Mouse (Mus musculus) kidney, adult 8-10 months (tissue): Measurements from ENCODE around the gene Ebf1.

Experiments used
- DNase-seq, 2 experiments: peaks; one replicate each; pipeline ENCODE4 v3.0.0; 2022

Ebf1 gene

DNA sequence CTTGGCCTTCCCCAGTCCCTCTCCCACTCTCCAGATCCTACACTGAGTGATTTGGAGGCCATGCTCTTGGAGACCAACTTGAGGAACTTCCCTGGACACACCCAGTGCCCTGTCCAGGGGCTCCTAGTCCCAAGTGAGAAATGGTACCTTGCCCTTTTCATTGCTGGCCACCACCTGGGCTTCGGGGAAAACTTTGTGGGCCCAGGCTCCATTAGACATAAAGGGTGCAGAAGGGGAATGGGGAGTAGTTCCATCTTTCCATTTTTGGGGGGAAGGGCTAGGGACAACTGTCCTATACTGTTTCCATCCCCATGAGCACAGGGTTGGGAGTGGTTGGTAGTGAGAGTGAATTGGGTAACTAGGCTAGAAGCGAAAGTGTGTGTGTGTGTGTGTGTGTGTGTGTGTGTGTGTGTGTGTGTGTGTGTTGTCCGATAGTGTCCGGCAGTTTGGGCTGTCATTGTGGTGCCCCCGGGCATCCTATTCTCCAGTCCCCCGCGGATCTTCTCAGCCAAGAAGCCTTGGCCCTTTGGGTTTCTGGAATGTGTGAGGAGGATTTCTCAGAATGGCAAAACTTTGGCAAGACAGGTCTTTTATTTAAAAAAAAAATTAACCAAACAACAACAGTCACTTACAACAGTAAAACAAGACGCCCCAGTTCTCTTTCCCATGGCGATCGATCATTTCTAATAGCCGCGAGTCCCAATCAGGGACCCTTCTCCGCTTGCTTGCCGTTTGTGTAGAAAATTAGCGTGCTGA, 2.2 kb downstream of the Ebf1 start:
- no peak for DNase-seq

DNA sequence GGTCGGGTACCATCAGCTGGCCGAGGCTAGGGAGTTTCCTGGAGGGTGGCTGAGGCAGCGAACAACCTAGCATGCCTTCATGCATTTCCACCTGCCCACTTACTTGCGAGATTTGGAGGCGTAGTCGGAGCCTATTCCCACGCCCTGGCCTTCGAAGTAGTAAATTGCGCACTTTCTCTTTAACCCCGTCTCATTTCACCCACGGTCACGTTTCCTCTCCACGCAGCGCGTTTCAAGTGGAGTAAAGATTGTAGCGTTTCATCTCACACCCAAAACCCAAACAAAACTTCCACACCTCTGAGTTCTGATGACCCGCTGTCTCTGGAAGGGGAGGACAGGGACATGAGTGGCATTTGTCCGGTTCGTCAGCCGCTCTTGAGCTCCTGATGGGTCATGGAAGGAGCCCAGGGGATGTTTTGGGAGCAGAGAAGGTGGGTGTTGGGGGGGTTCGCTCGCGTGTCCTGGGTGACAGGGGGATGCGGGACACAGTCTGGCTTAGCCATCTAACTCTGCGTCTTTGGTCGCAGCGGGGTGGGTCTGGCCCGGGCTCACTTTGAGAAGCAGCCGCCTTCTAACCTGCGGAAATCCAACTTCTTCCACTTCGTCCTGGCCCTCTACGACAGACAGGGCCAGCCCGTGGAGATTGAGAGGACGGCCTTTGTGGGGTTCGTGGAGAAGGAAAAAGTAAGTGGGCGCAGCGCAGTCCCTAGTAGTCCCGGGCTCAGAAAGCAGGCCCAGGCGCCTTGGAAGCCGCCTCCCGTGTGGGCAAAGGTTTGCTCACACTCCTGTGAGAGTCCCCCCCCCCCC, 3.0 kb downstream of the Ebf1 start:
- DNase-seq = no peak

DNA sequence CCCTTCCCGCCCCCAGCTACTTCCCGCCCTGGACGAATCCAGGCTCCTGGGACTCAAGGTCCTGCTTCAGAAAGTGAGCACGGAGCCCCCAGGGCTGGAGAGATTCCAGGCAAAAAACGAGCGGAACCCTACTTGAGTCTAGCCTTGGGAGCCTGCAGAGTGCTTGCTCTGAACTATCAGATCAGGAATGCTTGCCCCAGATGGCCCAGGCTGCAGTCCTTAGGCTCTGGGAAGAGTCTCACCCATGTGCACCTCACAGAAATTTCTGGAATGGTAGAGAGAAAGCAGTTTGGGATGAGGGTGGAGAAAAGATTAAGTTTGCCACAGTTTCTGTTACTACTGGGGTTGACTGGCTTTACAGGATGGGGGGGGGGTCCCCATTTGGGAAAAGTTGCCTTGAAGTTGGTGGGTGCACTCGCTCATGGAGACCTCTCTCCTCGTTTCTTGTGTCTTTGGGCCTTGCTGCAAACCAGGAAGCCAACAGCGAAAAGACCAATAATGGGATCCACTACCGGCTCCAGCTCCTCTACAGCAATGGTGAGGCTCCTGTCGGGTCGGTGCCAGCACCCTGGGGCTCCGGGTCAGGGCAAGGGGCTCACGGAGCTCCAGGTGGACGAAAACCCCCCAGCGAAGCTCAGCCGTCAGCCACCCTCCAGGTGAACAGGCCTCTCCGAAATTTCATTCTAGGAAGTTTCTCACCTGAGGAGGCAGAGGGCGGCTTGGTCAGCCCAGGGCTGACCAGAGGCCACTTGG, 3.8 kb downstream of the Ebf1 start:
- DNase-seq = no peak

DNA sequence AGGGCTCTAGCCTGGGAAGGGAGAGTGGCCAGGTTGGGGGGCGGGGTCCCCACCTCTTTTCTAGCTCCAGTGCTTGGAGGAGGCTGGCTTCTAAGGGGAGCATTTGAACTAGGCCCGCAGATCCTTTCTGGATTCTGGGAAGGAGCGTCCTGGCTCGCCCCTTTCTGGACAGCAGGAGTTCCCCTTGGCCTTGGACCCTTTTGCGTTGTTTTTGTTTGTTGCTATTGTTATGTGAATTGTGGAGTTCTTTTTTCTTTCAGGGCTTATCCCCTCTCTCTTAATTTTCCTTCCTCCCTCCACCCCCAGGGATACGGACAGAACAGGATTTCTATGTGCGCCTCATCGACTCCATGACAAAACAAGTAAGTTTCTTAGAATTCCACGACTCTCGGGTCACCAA, 4.5 kb downstream of the Ebf1 start:
- DNase-seq = no peak

DNA sequence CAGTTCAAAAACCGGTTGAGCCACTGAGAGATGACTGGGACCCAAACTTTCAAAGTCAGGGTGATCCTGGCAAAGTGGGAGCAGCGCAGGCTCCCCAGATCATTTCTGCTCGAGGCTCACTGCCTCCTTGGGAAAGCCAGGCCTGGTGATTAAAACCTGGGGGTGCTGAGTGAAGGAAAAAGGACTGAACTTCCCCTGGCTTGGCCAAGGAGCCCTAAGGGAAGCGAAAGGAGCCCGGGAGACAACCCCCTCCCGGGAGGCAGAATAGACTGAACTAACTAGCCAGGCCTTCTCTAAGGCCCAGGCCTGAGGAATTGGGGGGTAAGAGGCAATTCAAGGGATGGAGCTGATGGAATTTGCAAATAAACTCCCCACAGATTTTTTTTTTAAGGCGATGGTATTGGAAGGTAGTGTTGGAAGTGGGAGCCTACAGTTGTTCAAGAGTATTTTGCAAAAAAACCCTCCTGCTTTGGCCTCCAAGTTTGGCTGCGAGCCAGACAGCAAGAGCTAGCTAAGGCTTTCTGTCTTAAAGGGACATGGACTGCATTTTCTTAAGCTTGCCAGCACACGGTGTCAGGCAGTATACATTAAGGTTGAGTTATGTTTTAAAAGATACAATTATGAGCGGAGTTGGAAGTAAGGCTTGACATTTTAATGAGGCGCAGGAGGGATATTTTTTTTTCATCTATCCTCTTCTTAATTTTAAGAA, 5.1 kb downstream of the Ebf1 start:
- DNase-seq = no peak

DNA sequence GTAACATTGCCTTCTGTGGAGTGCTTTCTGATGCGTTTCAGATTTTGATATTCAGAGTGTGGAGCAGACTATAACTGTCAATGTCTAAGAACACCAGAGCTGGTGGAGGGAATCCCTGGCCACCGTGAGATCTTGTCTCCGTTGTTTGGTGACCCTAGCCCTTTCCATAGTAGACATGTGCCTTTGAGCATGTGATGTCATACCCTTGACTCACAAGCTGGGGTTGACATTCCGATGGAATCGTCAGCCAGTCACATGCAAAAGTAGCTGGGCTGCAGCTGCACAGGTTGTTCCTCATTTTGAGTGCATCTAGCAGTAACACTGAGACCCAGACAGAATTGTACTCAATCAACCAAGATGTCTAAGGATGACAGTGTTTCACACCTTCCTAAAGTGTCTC, 7.4 kb downstream of the Ebf1 start:
- no peak for DNase-seq

DNA sequence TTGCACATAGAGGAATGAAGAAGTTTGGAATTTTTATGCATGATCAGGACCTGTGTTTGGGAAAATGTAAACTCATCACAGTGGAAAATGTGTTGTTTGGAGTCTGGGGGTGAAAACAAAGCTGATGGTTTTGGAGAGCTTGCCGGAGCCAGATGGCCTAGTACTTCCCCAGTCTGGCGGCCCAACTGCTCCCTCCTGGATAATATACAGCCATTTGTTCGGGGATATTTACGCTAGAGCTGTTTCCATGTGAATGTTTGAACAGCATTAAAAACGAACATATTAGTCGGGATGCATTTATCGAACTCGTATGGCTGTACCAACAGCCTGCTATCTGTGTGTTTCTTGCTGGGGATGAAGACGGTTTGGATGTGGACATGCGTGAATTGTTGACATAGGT, 8.9 kb downstream of the Ebf1 start:
- DNase-seq = no peak

DNA sequence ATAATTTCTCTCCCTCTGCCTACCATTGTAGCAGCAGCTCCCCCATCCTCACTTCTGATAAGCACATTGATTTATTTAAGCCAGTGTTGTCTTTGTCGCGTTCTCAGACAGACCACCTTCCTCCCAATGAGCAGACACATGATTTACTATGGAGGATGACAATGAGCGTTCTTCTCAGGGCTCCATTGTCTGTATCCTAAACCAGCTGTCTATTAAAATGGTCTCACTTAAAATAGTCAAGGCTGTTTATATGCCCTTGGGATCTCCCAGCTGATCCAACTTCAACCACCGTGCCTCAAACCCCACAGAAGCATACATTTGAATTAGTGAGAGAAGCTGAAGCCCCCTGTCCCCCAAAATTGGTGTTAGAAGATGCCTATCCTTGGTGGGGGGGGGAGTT, 11.3 kb downstream of the Ebf1 start:
- no peak for DNase-seq

DNA sequence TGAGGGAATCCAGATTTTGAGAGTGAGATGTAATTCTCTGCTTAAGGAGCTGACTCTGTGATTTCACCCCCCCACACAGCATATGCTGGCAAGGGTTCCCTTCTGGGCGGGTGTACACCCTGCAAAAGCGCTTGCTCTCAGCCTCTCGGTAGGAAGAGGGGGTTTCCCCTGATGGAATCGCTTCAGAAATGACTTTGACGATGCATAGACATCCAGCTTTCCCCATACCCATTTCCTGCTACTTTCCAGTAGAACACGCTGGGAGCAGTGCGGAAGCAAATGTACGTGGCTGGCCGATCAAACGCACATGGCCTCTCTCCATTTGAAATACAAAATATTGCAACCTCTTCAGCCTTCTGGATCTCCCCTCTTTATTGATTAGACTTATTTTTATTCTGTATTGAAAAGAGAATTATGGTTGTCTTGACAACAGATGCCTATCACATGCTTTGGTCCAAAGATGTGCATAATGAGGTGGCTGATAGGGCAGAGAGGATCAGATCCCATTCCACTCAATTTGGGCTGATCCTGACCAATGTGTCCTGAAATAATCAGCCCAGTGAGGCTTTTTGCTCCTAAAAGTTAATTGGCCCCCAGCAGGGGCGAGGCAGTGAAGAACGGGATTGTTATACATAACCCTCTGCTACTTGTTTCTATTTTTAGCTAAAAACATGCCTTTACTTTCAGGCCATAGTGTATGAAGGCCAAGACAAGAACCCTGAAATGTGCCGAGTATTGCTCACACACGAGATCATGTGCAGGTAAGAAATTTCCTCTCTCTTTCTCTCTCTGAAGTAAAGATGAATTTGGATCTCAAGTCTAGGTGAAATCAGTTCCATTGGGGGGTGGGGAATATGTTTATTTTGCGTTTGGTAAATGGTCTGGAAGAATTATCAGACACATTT, 15.2 kb downstream of the Ebf1 start:
- no peak for DNase-seq

DNA sequence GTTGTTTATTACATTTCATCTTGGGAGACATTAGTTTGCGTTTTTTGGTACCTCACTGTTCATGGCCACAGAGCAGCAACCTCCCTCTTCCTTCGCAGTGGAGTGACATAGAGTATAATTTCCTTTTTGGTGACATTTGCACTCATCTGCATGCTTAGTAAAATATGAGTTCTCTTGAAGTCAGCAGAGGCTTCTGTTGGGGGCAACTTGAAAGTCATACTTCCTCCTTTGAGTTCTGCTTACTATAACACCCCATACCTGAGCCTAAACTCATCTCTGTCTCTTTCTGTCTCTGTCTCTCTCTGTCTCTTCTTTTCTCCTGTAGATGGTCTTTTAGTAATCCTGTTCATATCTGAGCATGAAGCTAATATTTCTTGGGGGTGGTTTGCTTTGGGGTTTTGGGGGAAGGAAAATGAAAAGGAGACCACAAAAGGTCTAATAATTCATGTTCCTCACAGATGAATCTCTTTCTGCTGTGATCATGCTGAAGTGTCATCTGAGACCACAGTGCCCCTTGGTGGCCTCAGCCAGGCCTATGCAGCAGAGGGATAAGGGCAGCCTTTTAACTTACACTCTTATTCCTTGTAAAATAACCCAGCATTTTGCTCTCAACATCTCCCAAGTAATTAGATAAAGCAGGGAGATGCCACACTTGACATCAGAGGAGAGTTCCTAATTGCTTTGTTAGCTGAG, 16.0 kb downstream of the Ebf1 start:
- no peak for DNase-seq

DNA sequence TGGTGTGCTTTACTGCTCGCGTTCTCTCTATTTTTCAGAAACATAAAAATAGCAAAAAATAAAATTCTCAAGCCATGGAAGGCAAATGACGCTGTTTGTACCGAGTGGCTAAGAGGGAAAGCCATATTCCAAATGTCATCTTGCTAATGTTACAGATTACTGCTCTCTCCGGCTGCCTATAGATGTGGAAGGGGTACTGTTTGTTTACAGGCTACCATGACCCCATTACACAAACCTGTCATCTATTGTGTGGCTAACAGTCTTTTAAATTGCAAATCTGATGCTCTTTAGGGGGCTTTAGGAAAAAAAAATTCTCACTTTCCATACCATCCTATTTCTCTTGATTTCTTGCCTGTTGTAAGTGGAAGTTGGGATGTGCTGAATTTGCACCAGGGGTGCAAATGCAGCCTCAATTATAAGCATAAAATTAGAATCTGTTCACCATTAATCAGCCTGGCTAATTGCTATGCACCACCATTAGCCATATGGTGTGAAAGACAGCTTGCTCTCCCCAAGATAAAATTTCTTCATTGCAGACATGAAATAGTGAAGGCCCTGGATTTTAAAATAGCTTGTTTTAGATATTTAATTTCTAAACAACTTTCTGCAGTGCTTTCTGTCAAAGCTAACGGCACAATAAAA, 17.6 kb downstream of the Ebf1 start:
- no peak for DNase-seq

DNA sequence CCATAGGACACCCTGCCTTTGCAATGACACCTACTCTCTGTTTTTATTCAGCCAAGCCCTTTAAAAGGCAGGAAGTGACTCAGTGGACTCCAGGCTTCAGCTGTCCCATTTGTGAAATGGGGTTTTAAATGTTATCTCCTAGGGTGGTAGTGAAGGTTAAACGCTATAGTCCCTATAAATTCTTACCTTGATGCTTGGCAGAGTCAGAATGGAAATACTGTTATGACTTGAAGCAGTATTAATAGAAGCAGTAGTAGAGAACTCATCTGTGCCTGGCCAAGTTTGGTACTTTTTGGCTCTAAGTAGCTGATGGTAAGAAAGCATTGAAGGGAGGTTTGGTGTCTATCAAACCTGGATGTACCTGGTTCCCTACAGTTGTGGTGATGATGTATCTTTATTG, 19.1 kb downstream of the Ebf1 start:
- DNase-seq = no peak

DNA sequence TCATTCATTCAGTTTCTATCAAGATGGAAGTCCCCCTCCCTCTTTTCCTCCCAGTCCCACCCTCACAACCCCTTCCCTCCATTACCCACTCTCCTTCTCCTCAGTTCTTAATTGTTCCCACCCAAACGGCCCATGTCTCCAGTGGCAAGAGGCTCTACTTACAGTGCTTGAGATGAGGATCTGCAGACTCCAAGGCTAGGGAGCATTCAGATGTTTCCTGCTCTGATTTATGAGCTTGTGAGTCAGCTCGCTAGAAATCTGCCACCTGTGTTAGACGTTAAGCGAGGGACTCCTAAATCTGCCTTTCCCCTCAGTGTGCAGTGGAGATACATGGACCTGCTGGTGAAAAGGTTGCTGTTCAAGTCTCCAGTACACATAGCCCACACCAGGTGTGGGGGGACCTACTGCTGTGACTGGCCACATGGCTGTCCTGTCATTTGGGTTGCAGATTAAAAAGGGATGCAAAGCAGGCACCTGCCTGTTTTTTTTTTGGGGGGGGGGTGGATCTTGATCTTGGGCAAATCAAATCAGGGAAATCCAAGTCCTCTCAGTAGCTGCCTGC, 21.2 kb downstream of the Ebf1 start:
- no peak for DNase-seq

DNA sequence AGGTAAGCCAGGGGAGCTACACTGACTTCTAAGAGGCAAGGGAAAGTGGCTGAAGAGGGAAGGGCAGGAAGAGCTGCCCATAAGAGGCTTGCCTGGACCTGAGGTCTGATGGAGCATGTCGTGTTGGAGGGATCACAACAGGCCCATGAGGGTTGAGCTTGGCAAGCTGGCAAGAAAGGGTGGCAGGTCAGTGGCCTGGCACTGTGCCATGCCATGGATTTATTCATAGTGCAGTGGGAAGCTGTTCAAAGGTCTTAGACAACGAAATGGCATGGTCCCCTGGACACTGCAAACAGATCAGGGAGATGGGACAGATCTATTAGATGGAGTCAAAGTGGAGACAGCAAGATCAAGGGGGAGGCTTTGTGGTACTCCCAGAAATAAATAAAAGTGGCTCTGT, 24.4 kb downstream of the Ebf1 start:
- peak in 1 of 2 experiments; percentile 21 for DNase-seq

DNA sequence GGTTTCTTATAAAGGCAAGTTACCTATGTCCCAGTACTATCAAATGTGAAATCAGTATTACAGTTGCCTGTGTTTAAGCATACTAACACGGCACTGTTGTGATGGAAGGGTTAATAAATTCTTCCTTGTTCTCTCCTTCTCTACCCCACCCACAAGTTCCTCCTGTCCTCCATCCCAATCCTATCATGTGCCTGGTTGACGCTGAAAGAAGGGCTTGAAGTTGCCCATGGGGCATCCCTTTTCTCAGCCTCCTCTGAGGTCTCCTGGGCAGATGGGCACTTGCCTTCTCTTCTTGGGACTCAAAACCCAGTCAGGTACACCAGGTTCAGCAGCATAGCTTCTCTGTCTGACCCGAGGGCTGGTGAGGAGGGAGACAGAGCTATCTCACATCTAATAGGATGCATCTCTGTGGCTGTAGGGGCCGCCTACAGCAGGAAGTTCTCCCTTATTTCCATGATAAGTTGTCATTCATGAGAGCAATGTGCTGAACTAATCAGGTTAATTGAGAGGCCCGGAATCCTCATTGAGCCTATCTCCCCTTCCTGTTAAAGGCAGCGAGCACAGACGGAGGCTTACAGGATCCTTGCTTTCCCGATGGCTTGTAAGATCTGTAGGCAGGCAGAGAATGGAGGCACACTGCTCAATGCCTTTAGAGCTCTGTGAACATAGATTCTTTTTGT, 37.4 kb downstream of the Ebf1 start:
- no peak for DNase-seq

DNA sequence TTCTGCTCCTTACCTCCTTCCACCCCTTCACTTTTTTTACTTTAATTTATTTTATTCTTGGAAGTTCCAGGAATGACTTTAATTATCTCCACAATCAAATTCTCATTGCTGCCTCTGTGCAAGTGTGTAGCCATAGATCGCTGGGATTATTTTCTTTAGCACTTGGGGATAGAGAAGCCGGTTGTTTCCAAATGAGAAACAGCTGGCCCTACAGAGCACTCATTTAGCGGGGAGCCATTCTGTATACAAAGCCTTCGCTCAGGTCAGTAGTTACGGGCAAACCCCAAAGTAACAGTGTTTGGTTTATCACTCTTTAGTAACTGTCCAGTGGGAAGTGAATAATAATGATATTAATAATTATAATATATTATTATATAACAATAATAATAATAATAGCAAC, 38.4 kb downstream of the Ebf1 start:
- no peak for DNase-seq

DNA sequence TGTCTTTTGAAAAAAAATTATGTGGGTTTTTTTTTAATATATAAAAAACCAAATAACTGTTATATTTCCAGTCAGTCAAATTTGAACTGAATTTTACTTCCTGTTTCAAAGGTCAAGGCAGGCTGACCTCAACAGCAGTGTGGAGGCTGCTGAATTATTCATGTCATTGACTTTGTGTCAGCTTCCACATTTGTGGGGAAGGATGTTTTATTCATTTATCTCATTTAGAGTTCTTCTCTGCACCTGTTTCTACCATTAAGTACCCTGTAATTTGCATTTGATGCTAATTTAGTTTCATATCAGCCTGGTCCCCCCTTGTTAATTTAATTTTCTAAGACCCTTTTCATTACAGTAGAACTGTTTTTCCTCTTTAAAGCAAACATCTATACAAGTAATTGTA, 39.8 kb downstream of the Ebf1 start:
- DNase-seq = no peak

DNA sequence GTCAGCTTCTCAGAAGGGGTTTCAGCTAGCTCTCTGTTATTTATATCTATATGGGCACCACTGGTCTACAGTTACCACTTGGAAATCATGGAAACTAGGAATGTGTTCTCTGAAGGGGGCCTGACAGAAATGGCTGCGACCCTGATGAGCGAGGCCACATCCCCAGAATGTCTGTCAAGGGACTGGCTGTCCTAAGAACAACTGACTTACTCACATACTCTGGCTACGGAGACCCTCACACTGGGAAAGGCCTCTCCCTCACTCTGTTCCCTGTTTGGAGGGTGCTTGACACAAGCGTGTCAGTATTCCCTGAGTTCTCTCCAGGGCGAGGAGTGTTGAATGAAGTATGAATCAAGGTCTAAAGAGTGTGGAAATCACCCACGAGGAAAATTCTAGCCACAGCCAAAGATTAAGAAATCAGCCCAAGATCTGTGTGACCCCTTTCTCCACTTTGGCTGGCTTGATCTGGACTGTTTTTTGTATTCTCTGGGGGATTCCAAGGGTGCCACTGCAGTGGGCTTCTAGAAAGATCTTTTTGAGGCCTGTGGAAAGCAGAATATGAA, 40.8 kb downstream of the Ebf1 start:
- no peak for DNase-seq

DNA sequence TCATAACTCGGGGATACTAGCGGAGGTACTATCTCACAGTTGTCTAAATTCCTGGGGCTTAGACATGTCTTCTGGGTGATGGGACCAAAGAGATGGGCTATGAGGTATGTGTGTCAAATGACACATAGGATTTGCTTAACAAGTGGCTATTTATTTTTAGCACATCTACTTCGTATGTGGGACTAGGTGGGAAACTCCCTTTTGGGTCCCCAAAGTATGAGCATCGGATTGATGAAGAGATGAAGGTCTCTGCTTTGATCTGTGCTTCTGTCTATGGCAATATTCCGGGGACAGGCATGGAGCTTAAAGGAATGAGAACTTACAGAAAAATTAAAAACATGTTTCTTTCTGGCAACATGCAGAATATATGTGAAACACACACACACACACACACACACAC, 44.8 kb downstream of the Ebf1 start:
- DNase-seq = no peak
